Mouse (Mus musculus): Measurements from ENCODE around the gene Fbxo48. TPM values are rescaled to one million over a fixed set of nuclear protein-coding genes. Genes with fewer than 3 reads are reported as not detected.

Fbxo48 gene
- not detected for polyA plus RNA-seq (2014; fragmentation: Illumina TruSeq; extraction: RNeasy Lipid Tissue Mini Kit (QIAGEN cat#74804); ENCODE audit: low read depth, low replicate concordance)

DNA sequence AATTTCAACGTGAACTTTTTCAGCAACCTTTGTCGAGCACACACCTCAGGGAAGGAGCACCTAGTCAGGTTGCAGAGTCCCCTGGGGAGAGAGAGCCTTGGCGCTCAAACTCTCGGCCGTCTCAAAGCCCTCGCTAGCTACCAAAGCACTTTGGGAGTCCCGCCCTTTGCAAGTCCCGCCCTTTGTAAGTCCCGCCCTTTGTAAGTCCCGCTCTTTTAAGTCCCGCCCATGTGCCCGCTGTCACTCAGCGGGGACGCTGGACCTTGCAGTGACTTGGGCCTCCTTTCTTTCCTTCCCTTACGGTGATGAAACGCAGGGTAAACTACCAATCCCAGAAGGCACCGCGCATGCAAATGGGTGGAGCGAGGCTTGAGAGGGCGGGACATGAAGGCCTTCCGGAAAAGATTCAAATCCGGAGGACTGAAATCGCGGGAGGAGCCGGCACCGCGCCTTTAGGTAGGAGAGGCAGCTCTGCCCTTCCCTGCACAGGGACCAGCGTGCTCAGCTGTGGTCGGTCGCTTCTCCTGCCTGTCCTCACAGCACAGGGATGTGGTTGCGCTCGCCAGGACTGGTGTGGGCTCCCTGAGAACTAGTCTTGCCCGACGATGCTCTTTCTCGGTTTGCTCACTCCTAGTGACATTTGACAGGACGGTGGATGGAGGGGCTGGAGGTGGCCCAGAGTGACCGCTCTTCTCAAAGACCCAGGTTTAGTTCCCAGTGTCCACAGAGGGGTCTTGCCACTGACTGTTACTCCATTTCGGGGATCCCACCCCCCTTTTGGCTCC, at the start of gene Fbxo48:
TSS of gene Fbxo48 (plus strand) at position 400 of the 785 bp plus-strand sequence.

Other genes starting within 250 kb of the Fbxo48 start
- 122 TPM for gene Egfr, start 199.2 kb upstream of the Fbxo48 start, polyA plus RNA-seq (2014; fragmentation: Illumina TruSeq; extraction: RNeasy Lipid Tissue Mini Kit (QIAGEN cat#74804); ENCODE audit: low read depth, low replicate concordance)
- gene Cnrip1, start 100.2 kb downstream of the Fbxo48 start, polyA plus RNA-seq (2014; fragmentation: Illumina TruSeq; extraction: RNeasy Lipid Tissue Mini Kit (QIAGEN cat#74804); ENCODE audit: low read depth, low replicate concordance), result 1.6 TPM
- 4.4 TPM for gene Plek, start 101.0 kb downstream of the Fbxo48 start, polyA plus RNA-seq (2014; fragmentation: Illumina TruSeq; extraction: RNeasy Lipid Tissue Mini Kit (QIAGEN cat#74804); ENCODE audit: low read depth, low replicate concordance)
- gene Ppp3r1, start 207.9 kb downstream of the Fbxo48 start, polyA plus RNA-seq (2014; fragmentation: Illumina TruSeq; extraction: RNeasy Lipid Tissue Mini Kit (QIAGEN cat#74804); ENCODE audit: low read depth, low replicate concordance), result 93.7 TPM
- 10.7 TPM for gene Wdr92, start 230.7 kb downstream of the Fbxo48 start, polyA plus RNA-seq (2014; fragmentation: Illumina TruSeq; extraction: RNeasy Lipid Tissue Mini Kit (QIAGEN cat#74804); ENCODE audit: low read depth, low replicate concordance)